Mouse (Mus musculus) heart, embryonic 14.5 days (tissue): ENCODE measurements around the gene Ebf3. TPM values are rescaled to one million over a fixed set of nuclear protein-coding genes. Genes with fewer than 3 reads are reported as not detected.

Experiments
- polyA plus RNA-seq: library from polyadenylated mRNA; unstranded; fragments of >200 nt; fragmentation: Nextera tagmentation; extraction: Ambion mirVana; gene quantifications from 2 replicates; pipeline ENCODE4 v1.2.1, GENCODE M21; 2014

Ebf3 gene
- polyA plus RNA-seq, 1 experiment from 2014 or later: 2.3 TPM

Other genes starting within 250 kb of the Ebf3 start
- gene 9430038I01Rik, start 96.3 kb upstream of the Ebf3 start, polyA plus RNA-seq: 16.5 and 17.6 TPM in 2 replicates
- 200 and 203 TPM in 2 replicates for gene Glrx3, start 123.2 kb upstream of the Ebf3 start, polyA plus RNA-seq